Mouse (Mus musculus): Measurements from ENCODE around the gene Atxn2l.

The Atxn2l gene

GRCm38 (mm10) chr7:126461626-126462025 is 41.6 kb downstream of the Atxn2l start:
- DNase-seq: no peak

GRCm38 (mm10) chr7:126460623-126461399 is 42.4 kb downstream of the Atxn2l start:
- no peak for DNase-seq

- no peak for DNase-seq
These were observed 44.2 kb downstream of the Atxn2l start for GRCm38 (mm10) chr7:126458844-126459618.

GRCm38 (mm10) chr7:126458225-126458624 is 45.0 kb downstream of the Atxn2l start:
- DNase-seq: no peak

GRCm38 (mm10) chr7:126456382-126457266 is 46.6 kb downstream of the Atxn2l start:
- DNase-seq: no peak

- DNase-seq: no peak
These were observed 48.0 kb downstream of the Atxn2l start for GRCm38 (mm10) chr7:126455242-126455641.

GRCm38 (mm10) chr7:126453861-126454260 is 49.4 kb downstream of the Atxn2l start:
- no peak for DNase-seq

- DNase-seq: no peak
These were observed 51.0 kb downstream of the Atxn2l start for GRCm38 (mm10) chr7:126452244-126452643.

- DNase-seq: no peak
These were observed 52.6 kb downstream of the Atxn2l start for GRCm38 (mm10) chr7:126450641-126451040.

- no peak for DNase-seq
These were observed 53.2 kb downstream of the Atxn2l start for GRCm38 (mm10) chr7:126449991-126450390.

- DNase-seq: no peak
These were observed 54.8 kb downstream of the Atxn2l start for GRCm38 (mm10) chr7:126448481-126448880.

- DNase-seq: no peak
These were observed 57.0 kb downstream of the Atxn2l start for GRCm38 (mm10) chr7:126446217-126446616.

GRCm38 (mm10) chr7:126445104-126445815 is 58.0 kb downstream of the Atxn2l start:
- no peak for DNase-seq

GRCm38 (mm10) chr7:126444536-126444935 is 58.7 kb downstream of the Atxn2l start:
- DNase-seq: no peak

- DNase-seq: no peak
These were observed 59.2 kb downstream of the Atxn2l start for GRCm38 (mm10) chr7:126443997-126444396.

All from B cell, adult 2 months (primary cell).